Mouse (Mus musculus) stomach, embryonic 15.5 days (tissue): ENCODE results near the gene Foxp3. TPM values are rescaled to one million over a fixed set of nuclear protein-coding genes. Genes with fewer than 3 reads are reported as not detected.

Source experiments
- ATAC-seq: fragments of 200-750 bp; cut with Nextera tagmentation; 2 replicates; pipeline ENCODE4 v1.8.0; 2017; ENCODE audit warnings: low read depth, moderate number of reproducible peaks, moderate TSS enrichment; ENCODE audit not compliant: insufficient read depth, low FRiP score
- H3K27ac ChIP-seq: fragments of 300-500 bp; sonication (generic); 2 replicates; pipeline ENCODE4 v1.5.1; 2015; ENCODE audit warnings: mild to moderate bottlenecking, inconsistent platforms
- H3K27me3 ChIP-seq: fragments of 300-500 bp; sonication (generic); replicated peaks from 2 replicates; pipeline ENCODE4 v1.6.1; 2015; ENCODE audit warnings: inconsistent platforms
- H3K36me3 ChIP-seq: fragments of 300-500 bp; sonication (generic); 2 replicates; pipeline ENCODE4 v1.6.1; 2015; ENCODE audit warnings: inconsistent platforms
- H3K4me1 ChIP-seq: fragments of 300-500 bp; sonication (generic); 2 replicates; pipeline ENCODE4 v1.6.1; 2015; ENCODE audit warnings: inconsistent platforms
- H3K4me2 ChIP-seq: fragments of 300-500 bp; sonication (generic); 2 replicates; pipeline ENCODE4 v1.6.1; 2015; ENCODE audit warnings: mild to moderate bottlenecking, inconsistent platforms
- H3K4me3 ChIP-seq: fragments of 300-500 bp; sonication (generic); replicated peaks from 2 replicates; pipeline ENCODE4 v1.5.1; 2015; ENCODE audit warnings: inconsistent platforms
- H3K9ac ChIP-seq: fragments of 300-500 bp; sonication (generic); 2 replicates; pipeline ENCODE4 v1.6.1; 2015; ENCODE audit warnings: inconsistent platforms
- H3K9me3 ChIP-seq: fragments of 300-500 bp; sonication (generic); 2 replicates; pipeline ENCODE4 v1.6.1; 2016; ENCODE audit warnings: inconsistent platforms
- WGBS: fragments of 180-500 bp; shearing (Covaris S2); methylation state at CpG from one replicate; pipeline ENCODE4 v1.1.7; 2015; 5-methylcytosine and 5-hydroxymethylcytosine counted together
- polyA plus RNA-seq: library from polyadenylated mRNA; unstranded; fragments of >200 nt; fragmentation: Nextera tagmentation; extraction: Ambion mirVana; gene quantifications from 2 replicates; pipeline ENCODE4 v1.2.1, GENCODE M21; 2015

The Foxp3 gene
- polyA plus RNA-seq, 1 experiment from 2014 or later = 0.12 TPM

DNA sequence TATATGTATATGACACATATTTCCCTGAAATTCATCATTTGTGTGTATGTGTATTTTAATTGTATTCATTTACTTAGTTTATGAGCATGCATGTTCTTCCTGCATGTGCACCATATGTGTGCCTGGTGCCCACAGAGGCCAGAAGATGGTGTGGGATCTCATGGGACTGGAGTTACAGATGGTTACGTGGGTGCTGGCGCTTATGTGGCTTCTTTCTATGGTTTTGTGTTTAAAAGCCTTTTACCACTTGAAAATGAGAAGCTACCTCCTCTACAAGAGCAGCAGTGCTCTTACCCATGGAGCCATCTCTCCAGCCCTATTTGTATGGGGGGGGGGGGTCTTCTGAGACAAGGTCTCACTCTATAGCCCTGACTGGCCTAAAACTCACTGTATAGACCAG lies 7.7 kb downstream of the Foxp3 start:
- Histone ChIP-seq H3K27me3 (no peaks in the 10 kb centered on the region), H3K4me2 (no peak overlapping the region), H3K4me3 (no peak overlapping the region), H3K9me3 (no peaks in the 10 kb centered on the region), H3K27ac (no peak overlapping the region), H3K36me3 (no peaks in the 10 kb centered on the region), H3K4me1 (no peaks in the 10 kb centered on the region), H3K9ac (no peak overlapping the region)
- ATAC-seq = no peak
- 87% methylated on average over 2 of the region's 2 CpGs for WGBS

GRCm38 (mm10) chrX:7583881-7584280 lies 10.4 kb downstream of the Foxp3 start:
- 88% methylated on average over 11 of the region's 11 CpGs for WGBS
- no peak overlapping the region for H3K4me2 ChIP-seq
- H3K4me1 ChIP-seq = no peaks in the 10 kb centered on the region
- H3K27ac ChIP-seq = no peak overlapping the region
- H3K9ac ChIP-seq = no peak overlapping the region
- no peaks in the 10 kb centered on the region for H3K27me3 ChIP-seq
- no peak overlapping the region for H3K4me3 ChIP-seq
- no peaks in the 10 kb centered on the region for H3K9me3 ChIP-seq
- no peaks in the 10 kb centered on the region for H3K36me3 ChIP-seq
- no peak for ATAC-seq

- no peaks in the 10 kb centered on the region for H3K9me3 ChIP-seq
- H3K36me3 ChIP-seq = no peaks in the 10 kb centered on the region
- no peaks in the 10 kb centered on the region for H3K27me3 ChIP-seq
- no peak overlapping the region for H3K27ac ChIP-seq
- no peaks in the 10 kb centered on the region for H3K4me1 ChIP-seq
- H3K4me2 ChIP-seq = no peak overlapping the region
- no peak overlapping the region for H3K4me3 ChIP-seq
- H3K9ac ChIP-seq = no peak overlapping the region
- 86% methylated on average over 4 of the region's 5 CpGs for whole genome bisulfite sequencing
- ATAC-seq = no peak
These were observed 12.9 kb downstream of the Foxp3 start for GRCm38 (mm10) chrX:7586356-7586755.

DNA sequence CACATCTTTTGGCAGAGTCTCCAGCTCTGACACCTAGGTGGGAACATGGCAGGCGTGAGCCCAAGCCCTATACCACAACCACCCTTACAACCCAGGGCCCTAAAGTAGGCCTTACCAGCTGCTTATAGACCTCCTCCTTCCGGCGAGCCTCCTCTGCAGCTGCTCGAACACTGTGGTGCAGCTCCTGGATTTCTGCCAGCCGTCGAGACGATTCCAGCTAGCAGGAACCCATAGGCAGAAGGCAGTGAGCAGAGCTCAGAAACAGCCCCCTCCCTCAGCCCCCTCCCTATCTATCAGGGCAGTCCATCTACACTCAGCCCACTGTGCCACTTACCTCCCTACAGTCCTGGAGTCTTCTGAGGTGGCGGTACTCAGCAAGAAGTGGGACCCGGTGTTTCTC lies 21.9 kb downstream of the Foxp3 start:
- H3K27ac ChIP-seq = no peak overlapping the region
- no peaks in the 10 kb centered on the region for H3K4me1 ChIP-seq
- H3K4me3 ChIP-seq = no peak overlapping the region
- H3K36me3 ChIP-seq = no peaks in the 10 kb centered on the region
- no peaks in the 10 kb centered on the region for H3K27me3 ChIP-seq
- no peak overlapping the region for H3K9ac ChIP-seq
- H3K4me2 ChIP-seq = no peak overlapping the region
- 80% methylated on average over 9 of the region's 9 CpGs for WGBS
- no peak for ATAC-seq
- no peaks in the 10 kb centered on the region for H3K9me3 ChIP-seq

- Histone ChIP-seq H3K4me3 (0 out of 2 replicates have a peak overlapping the region, but pooled peaks have one; percentile 50), H3K9ac (no peak overlapping the region), H3K36me3 (no peaks in the 10 kb centered on the region), H3K4me1 (no peaks in the 10 kb centered on the region), H3K4me2 (no peak overlapping the region), H3K27ac (no peak overlapping the region), H3K9me3 (no peaks in the 10 kb centered on the region), H3K27me3 (no peaks in the 10 kb centered on the region)
- 85% methylated on average over 7 of the region's 7 CpGs for WGBS
- ATAC-seq = no peak
These were observed 30.6 kb downstream of the Foxp3 start for GRCm38 (mm10) chrX:7604004-7604403.

GRCm38 (mm10) chrX:7604879-7605574 lies 31.6 kb downstream of the Foxp3 start, which contains the start of gene Ccdc22:
Gene Ccdc22, minus strand, starts transcription at chrX:7605517.
- H3K4me3 ChIP-seq = peak within 1 kb of the TSS; percentile 50
- H3K27me3 ChIP-seq = no peaks in the 10 kb centered on the region
- WGBS = 12% methylated on average over 28 of the region's 28 CpGs
- no peaks in the 10 kb centered on the region for H3K36me3 ChIP-seq
- 0 out of 2 replicates have a peak within 1 kb of the TSS, but pooled peaks have one; percentile 21 for H3K27ac ChIP-seq
- ATAC-seq = peak; percentile 90
- H3K4me1 ChIP-seq = no peaks in the 10 kb centered on the region
- H3K4me2 ChIP-seq = peak within 1 kb of the TSS; percentile 48
- no peak within 1 kb of the TSS for H3K9ac ChIP-seq
- no peaks in the 10 kb centered on the region for H3K9me3 ChIP-seq

- Histone ChIP-seq H3K27me3 (no peaks in the 10 kb centered on the region), H3K36me3 (no peaks in the 10 kb centered on the region), H3K9ac (no peak overlapping the region), H3K27ac (no peak overlapping the region), H3K4me1 (no peaks in the 10 kb centered on the region), H3K4me2 (0 out of 2 replicates have a peak overlapping the region, but pooled peaks have one; percentile 21), H3K4me3 (peak overlapping the region; percentile 50; the same call in 1 of the 2 replicates), H3K9me3 (no peaks in the 10 kb centered on the region)
- peak; percentile 32; the same call in 1 of the 2 replicates for ATAC-seq
- 37% methylated on average over 8 of the region's 8 CpGs for WGBS
These were observed 32.1 kb downstream of the Foxp3 start for GRCm38 (mm10) chrX:7605575-7605941.

DNA sequence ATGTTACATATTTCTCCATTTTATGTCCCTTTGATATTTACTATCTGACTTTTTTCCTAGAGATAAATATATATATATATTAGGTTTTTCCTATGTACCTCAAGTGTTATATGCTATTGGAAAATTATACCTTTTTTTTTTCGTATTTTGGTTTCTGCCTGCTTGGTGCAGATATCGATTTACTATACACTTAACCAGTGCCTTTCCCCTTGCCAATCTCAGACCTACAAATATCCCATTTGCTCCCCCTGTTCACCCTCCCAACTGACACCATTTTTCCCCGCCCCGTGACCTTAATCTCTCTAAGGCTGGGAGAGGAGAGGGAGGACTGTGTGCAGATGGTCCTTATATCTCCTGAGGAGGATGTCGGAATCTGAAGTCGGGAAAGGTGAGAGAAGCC lies 33.3 kb downstream of the Foxp3 start, which contains the start of gene Cacna1f:
Gene Cacna1f (plus strand): TSS at position 301 of the 400 bp plus-strand sequence.
- no peak within 1 kb of the TSS for H3K4me3 ChIP-seq
- ATAC-seq = no peak
- WGBS = 49% methylated on average over 6 of the region's 6 CpGs

DNA sequence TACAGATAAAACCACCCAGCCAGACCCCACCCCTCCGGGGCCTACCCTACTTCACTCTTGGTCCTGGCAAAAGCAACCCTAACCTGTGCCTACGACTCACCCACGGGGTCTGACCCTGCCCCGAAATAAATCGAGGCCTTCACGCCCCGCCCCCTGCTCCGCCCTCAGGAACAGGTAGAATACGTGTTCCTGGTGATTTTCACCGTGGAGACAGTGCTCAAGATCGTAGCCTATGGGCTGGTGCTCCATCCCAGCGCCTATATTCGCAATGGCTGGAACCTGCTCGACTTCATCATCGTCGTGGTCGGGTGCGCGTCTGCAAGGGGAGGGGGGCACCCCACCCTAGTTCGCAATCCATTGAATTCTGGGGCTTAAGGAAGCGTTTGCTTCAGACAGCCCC lies 36.6 kb downstream of the Foxp3 start:
- Histone ChIP-seq H3K9ac (no peak overlapping the region), H3K27me3 (no peaks in the 10 kb centered on the region), H3K27ac (no peak overlapping the region), H3K9me3 (no peaks in the 10 kb centered on the region), H3K4me1 (no peaks in the 10 kb centered on the region), H3K4me2 (peak overlapping the region; percentile 81), H3K36me3 (no peaks in the 10 kb centered on the region), H3K4me3 (peak overlapping the region; percentile 40)
- 31% methylated on average over 21 of the region's 21 CpGs for WGBS
- ATAC-seq = no peak; the same call in 1 of the 2 replicates

More for the DNA sequence above, 33.3 kb downstream of the Foxp3 start, which contains the start of gene Cacna1f:
- H3K9ac ChIP-seq = no peak within 1 kb of the TSS
- no peaks in the 10 kb centered on the region for H3K36me3 ChIP-seq
- H3K4me1 ChIP-seq = no peaks in the 10 kb centered on the region
- H3K4me2 ChIP-seq = no peak within 1 kb of the TSS
- H3K27ac ChIP-seq = no peak within 1 kb of the TSS
- H3K9me3 ChIP-seq = no peaks in the 10 kb centered on the region
- no peaks in the 10 kb centered on the region for H3K27me3 ChIP-seq

DNA sequence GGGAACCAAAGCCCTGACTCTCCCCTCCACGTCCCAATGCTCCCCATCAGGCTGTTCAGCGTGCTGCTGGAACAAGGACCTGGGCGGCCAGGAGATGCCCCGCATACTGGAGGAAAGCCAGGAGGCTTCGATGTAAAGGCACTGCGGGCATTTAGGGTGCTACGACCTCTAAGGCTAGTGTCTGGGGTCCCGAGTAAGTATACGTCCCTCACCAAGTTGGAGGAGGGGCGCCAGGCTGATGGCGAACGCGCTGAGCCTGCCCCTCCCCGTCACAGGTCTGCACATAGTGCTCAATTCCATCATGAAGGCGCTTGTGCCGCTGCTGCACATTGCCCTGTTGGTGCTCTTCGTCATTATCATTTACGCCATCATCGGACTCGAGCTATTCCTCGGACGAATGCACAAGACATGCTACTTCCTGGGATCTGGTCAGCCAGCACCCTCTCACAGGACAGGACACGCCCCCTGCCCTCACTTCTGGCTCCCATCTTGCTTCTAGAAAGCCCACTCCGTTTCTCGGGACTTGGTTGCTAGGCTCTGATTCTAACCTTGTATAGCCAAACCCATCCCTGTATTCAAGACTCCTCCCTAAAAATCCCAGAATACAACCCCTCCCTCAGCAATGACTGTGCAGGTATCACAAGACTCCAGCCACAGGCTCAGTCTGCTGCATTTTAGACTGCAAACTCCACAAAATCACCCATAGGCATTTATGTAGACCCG lies 37.3 kb downstream of the Foxp3 start:
- no peak overlapping the region for H3K27ac ChIP-seq
- H3K4me1 ChIP-seq = no peaks in the 10 kb centered on the region
- ATAC-seq = no peak
- no peak overlapping the region for H3K9ac ChIP-seq
- no peaks in the 10 kb centered on the region for H3K9me3 ChIP-seq
- peak overlapping the region; percentile 40 for H3K4me3 ChIP-seq
- H3K27me3 ChIP-seq = no peaks in the 10 kb centered on the region
- no peaks in the 10 kb centered on the region for H3K36me3 ChIP-seq
- 30% methylated on average over 26 of the region's 26 CpGs for WGBS
- H3K4me2 ChIP-seq = peak overlapping the region; percentile 81

DNA sequence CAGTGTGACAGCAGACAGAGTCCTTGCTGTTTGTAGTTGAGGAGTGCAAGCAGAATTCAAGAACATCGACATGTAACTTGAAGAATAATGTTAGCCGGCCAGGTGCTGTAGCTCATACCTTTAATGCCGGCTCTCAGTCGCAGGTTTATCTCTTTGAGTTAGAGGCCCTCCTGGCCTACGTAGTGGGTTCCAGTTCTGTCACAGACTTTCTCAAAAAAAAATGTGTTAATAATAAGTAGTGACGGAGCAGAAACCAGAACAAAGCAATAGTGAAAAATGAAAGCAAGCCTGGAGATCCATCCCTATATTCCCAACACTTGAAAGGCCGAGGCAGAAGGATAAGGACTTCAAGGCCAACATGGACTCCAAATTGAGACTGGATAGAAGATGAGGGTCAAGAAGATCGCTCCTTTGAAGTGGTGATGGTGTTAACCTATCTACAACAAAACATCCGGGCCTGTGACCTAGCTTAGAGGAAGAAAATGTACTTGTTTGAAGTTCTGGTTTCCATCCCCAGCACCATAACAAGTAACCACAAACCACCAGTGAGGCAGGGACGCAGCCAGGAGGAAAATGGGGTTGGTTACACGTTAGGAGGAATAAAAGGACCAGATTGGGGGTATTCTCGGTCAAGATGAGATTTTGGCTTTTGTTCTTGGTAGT lies 44.6 kb downstream of the Foxp3 start:
- ATAC-seq = no peak
- 76% methylated on average over 12 of the region's 12 CpGs for WGBS

DNA sequence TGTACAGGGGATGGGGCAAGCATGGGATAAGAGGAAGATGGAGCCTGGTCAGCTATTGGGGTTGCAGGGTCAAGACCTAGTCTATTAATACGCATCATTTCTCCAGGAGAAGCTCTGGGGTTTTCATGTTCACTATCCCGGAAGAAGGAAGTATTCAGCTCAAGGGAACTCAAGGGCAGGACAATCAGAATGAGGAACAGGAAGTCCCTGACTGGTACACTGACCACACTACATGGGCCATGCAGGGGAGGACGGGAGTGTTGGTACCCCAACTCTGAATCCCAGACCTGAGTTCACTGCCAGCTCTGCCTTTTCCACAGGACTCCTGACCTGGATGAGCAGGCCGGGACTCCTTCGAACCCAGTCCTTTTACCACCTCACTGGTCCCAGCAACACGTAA lies 59.1 kb downstream of the Foxp3 start:
- Histone ChIP-seq H3K4me3 (no peak overlapping the region), H3K4me2 (no peak overlapping the region), H3K27me3 (no peaks in the 10 kb centered on the region), H3K4me1 (no peaks in the 10 kb centered on the region), H3K9me3 (no peaks in the 10 kb centered on the region), H3K36me3 (no peaks in the 10 kb centered on the region), H3K27ac (no peak overlapping the region), H3K9ac (no peak overlapping the region)
- 85% methylated on average over 6 of the region's 6 CpGs for WGBS
- ATAC-seq = no peak

More for the DNA sequence above, 44.6 kb downstream of the Foxp3 start:
- Histone ChIP-seq H3K9me3 (no peaks in the 10 kb centered on the region), H3K36me3 (no peaks in the 10 kb centered on the region), H3K4me1 (no peaks in the 10 kb centered on the region), H3K9ac (no peak overlapping the region), H3K4me2 (no peak overlapping the region), H3K4me3 (no peak overlapping the region), H3K27me3 (no peaks in the 10 kb centered on the region), H3K27ac (no peak overlapping the region)
